8 mouse cellular contexts compared by ENCODE assay signal in genomic region chr10:86636953-86637376, GRCm38 (mm10).
DNase-seq lines count a peak whose midpoint lies in the region; ATAC-seq and TF ChIP-seq lines count a peak whose summit lies in the region.
"Not testable (repeated sequence)": the region's sequence is repeated elsewhere in the genome, so short reads cannot be mapped to it uniquely, and the experiment has no call there.

No protein-coding gene starts in this region.

- peak overlapping the region; percentile 35; the same call in 1 of the 2 replicates for H3K9ac ChIP-seq in forebrain, embryonic 16.5 days (replicated peaks; ENCODE audit: low read depth, low read length)
- H3K9ac ChIP-seq in neural tube, embryonic 15.5 days (replicated peaks), result peak overlapping the region; percentile 23; the same call in 1 of the 2 replicates

- not testable (repeated sequence) for H3K36me3 ChIP-seq in G1E (replicated peaks); forebrain, embryonic 16.5 days (ENCODE audit: control insufficient read depth, insufficient read depth); neural tube, embryonic 15.5 days

- not testable (repeated sequence) for ATAC-seq in G1E (ENCODE audit: extremely low read depth, insufficient number of reproducible peaks, low FRiP score, poor library complexity, severe bottlenecking)
- ATAC-seq in forebrain, embryonic 16.5 days, result peak; percentile 87
- peak; percentile 89 for ATAC-seq in neural tube, embryonic 15.5 days (ENCODE audit: low FRiP score)

- peak overlapping the region; percentile 42 for H3K4me2 ChIP-seq in forebrain, embryonic 16.5 days (ENCODE audit: low read length)
- peak overlapping the region; percentile 62 for H3K4me2 ChIP-seq in neural tube, embryonic 15.5 days

- not testable (repeated sequence) for H3K4me1 ChIP-seq in G1E (ENCODE audit: insufficient read depth, low read depth, low read length); forebrain, embryonic 16.5 days (replicated peaks; ENCODE audit: control insufficient read depth, insufficient read depth, low read length); neural tube, embryonic 15.5 days

- TF ChIP-seq CTCF in G1E (IDR thresholded peaks at IDR 0.05; ENCODE audit: low read depth, low read length), result peak; percentile 49; the same call in 1 of the 2 replicates

- H3K27ac ChIP-seq in forebrain, embryonic 16.5 days (ENCODE audit: low read length); neural tube, embryonic 15.5 days (replicated peaks): not testable (repeated sequence)

- intact Hi-C loops in heart, postnatal 36 days (cut with DNase I), result loop anchor here (2.0 kb wide), 1 partner anchor 94 kb away; no protein-coding TSS in a partner anchor

- 3% methylated on average over 14 of the region's 14 CpGs for WGBS in forebrain, embryonic 16.5 days
- WGBS in neural tube, embryonic 15.5 days, result 3% methylated on average over 14 of the region's 14 CpGs

- H3K27me3 ChIP-seq in G1E (ENCODE audit: insufficient read depth, low read length); forebrain, embryonic 16.5 days (replicated peaks; ENCODE audit: control insufficient read depth, insufficient read depth, low read length); neural tube, embryonic 15.5 days (replicated peaks): not testable (repeated sequence)

- not testable (repeated sequence) for DNase-seq in G1E (ENCODE audit: low spot score)
- peak; percentile 64 to 65 for DNase-seq in cerebellum, adult 18-20 months
- peak; percentile 73 to 74 for DNase-seq in heart, postnatal 36 days
- DNase-seq in layer of hippocampus, adult 18-20 months (ENCODE audit: low spot score in 2 of 2), result peak; percentile 42 to 80
- DNase-seq in lung, adult 18-20 months, result peak; percentile 74 to 81
- DNase-seq in testis, postnatal 10 days (ENCODE audit: low spot score), result peak; percentile 86

- H3K4me3 ChIP-seq in G1E (ENCODE audit: low read depth, low read length), result peak overlapping the region; percentile 43; the same call in 1 of the 2 replicates
- H3K4me3 ChIP-seq in forebrain, embryonic 16.5 days (replicated peaks; ENCODE audit: low read length), result peak overlapping the region; percentile 29
- H3K4me3 ChIP-seq in neural tube, embryonic 15.5 days (replicated peaks), result peak overlapping the region; percentile 35

- not testable (repeated sequence) for H3K9me3 ChIP-seq in G1E (replicated peaks); forebrain, embryonic 16.5 days (ENCODE audit: control insufficient read depth, low read length); neural tube, embryonic 15.5 days (replicated peaks)
